28 mouse cellular contexts compared by ENCODE assay signal in the genomic region with DNA sequence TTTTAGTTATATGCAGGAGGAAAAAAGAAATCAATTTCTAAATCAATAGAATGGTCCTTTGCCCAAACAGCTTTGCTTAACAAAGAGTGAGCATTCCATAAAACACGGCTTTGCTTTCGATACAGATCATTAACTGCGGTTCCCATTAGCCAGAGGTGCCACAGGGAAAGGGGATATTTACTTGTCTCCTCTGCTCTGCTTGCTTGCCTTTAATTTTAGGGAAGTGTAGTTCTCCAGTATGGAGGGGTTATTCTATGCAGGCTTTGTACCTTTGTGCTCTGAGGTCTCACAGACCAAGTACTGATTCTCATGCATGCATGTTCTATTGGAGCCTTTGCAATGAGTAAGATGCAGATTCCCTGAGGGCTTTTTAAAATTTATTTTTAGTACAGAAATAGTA.
DNase-seq lines count a peak whose midpoint lies in the region; ATAC-seq and TF ChIP-seq lines count a peak whose summit lies in the region.
"Had no signal": no experiment of that assay in that cellular context is flagged by ENCODE, and none has a peak within 500 bp of the region (broad histone marks: within the 10 kb centered on the region; RNA-seq: fewer than 3 reads in every experiment).

No protein-coding gene starts in this region.

- intact Hi-C loops in left cerebral cortex, adult 2 months (cut with DNase I), result no loop called here

- H3K9ac ChIP-seq in hindbrain, embryonic 12.5 days, result no peak overlapping the region
- no peak overlapping the region for H3K9ac ChIP-seq in hindbrain, postnatal 0 days (replicated peaks; ENCODE audit: low read length)
- no peak overlapping the region for H3K9ac ChIP-seq in limb, embryonic 12.5 days (replicated peaks)
- H3K9ac ChIP-seq in hindbrain, embryonic 13.5 days, result no peak overlapping the region
- H3K9ac ChIP-seq in neural tube, embryonic 12.5 days, result no peak overlapping the region
- H3K9ac ChIP-seq: heart, embryonic 12.5 days; limb, embryonic 15.5 days; liver, embryonic 14.5 days; lung, embryonic 15.5 days had no signal

- WGBS in hindbrain, embryonic 12.5 days, result 69% methylated on average over 3 of the region's 3 CpGs
- WGBS in hindbrain, postnatal 0 days, result 72% methylated on average over 3 of the region's 3 CpGs
- WGBS in limb, embryonic 12.5 days, result 71% methylated on average over 3 of the region's 3 CpGs
- 90% methylated on average over 3 of the region's 3 CpGs for WGBS in limb, embryonic 10.5 days
- WGBS in hindbrain, embryonic 13.5 days, result 42% methylated on average over 3 of the region's 3 CpGs
- WGBS in neural tube, embryonic 12.5 days, result 50% methylated on average over 3 of the region's 3 CpGs

- no peaks in the 10 kb centered on the region for H3K36me3 ChIP-seq in hindbrain, embryonic 12.5 days
- no peaks in the 10 kb centered on the region for H3K36me3 ChIP-seq in hindbrain, postnatal 0 days (ENCODE audit: insufficient read depth, low read length)
- H3K36me3 ChIP-seq in limb, embryonic 12.5 days, result no peaks in the 10 kb centered on the region
- no peaks in the 10 kb centered on the region for H3K36me3 ChIP-seq in limb, embryonic 10.5 days
- no peaks in the 10 kb centered on the region for H3K36me3 ChIP-seq in hindbrain, embryonic 13.5 days
- H3K36me3 ChIP-seq in neural tube, embryonic 12.5 days, result no peaks in the 10 kb centered on the region
- H3K36me3 ChIP-seq: embryonic facial prominence, embryonic 10.5 days; forebrain, embryonic 10.5 days; heart, embryonic 12.5 days; limb, embryonic 15.5 days; lung, embryonic 15.5 days had no signal

- H3K4me1 ChIP-seq in hindbrain, embryonic 12.5 days, result no peaks in the 10 kb centered on the region
- no peaks in the 10 kb centered on the region for H3K4me1 ChIP-seq in hindbrain, postnatal 0 days (ENCODE audit: insufficient read depth, low read length)
- no peaks in the 10 kb centered on the region for H3K4me1 ChIP-seq in limb, embryonic 12.5 days (replicated peaks)
- H3K4me1 ChIP-seq in limb, embryonic 10.5 days, result no peaks in the 10 kb centered on the region
- peaks cover 9% of the 10 kb centered on the region for H3K4me1 ChIP-seq in hindbrain, embryonic 13.5 days (replicated peaks)
- H3K4me1 ChIP-seq in neural tube, embryonic 12.5 days, result no peaks in the 10 kb centered on the region
- H3K4me1 ChIP-seq: forebrain, embryonic 10.5 days; heart, embryonic 12.5 days; limb, embryonic 15.5 days; lung, embryonic 15.5 days; megakaryocyte, embryonic 14.5 days had no signal

- DNase-seq in hindbrain, postnatal 0 days (ENCODE audit: low spot score), result no peak
- DNase-seq in limb, embryonic 10.5 days (ENCODE audit: low spot score), result no peak
- no peak for DNase-seq in ovary, postnatal 10 days (ENCODE audit: low spot score)
- DNase-seq in left cerebral cortex, adult 2 months (ENCODE audit: extremely low spot score in 1 of 2, low spot score in 2 of 2), result no peak
- DNase-seq: adrenal gland, postnatal 25 days; cerebellum, adult 9-10 months; gastrocnemius, postnatal 14 days; heart, adult 18-20 months; heart, postnatal 10 days; kidney, adult 11 months; layer of hippocampus, postnatal 36 days; lung, postnatal 36 days; right cerebral cortex, postnatal 14 days; thymus, adult 2 months had no signal

- no peaks in the 10 kb centered on the region for H3K27me3 ChIP-seq in hindbrain, embryonic 12.5 days
- no peaks in the 10 kb centered on the region for H3K27me3 ChIP-seq in hindbrain, postnatal 0 days (ENCODE audit: insufficient read depth, low read length)
- no peaks in the 10 kb centered on the region for H3K27me3 ChIP-seq in limb, embryonic 12.5 days
- H3K27me3 ChIP-seq in limb, embryonic 10.5 days (ENCODE audit: low read depth, poor library complexity, severe bottlenecking), result no peaks in the 10 kb centered on the region
- no peaks in the 10 kb centered on the region for H3K27me3 ChIP-seq in hindbrain, embryonic 13.5 days
- H3K27me3 ChIP-seq in neural tube, embryonic 12.5 days (replicated peaks), result no peaks in the 10 kb centered on the region
- H3K27me3 ChIP-seq: heart, embryonic 12.5 days; limb, embryonic 15.5 days; lung, embryonic 15.5 days; megakaryocyte, embryonic 14.5 days had no signal

- TF ChIP-seq CTCF in hindbrain, postnatal 0 days (IDR thresholded peaks at IDR 0.05; ENCODE audit: low read depth), result no peak
- TF ChIP-seq CTCF in left cerebral cortex, adult 2 months (IDR thresholded peaks at IDR 0.05), result no peak

- peak; percentile 55; the same call in 1 of the 2 replicates for ATAC-seq in hindbrain, embryonic 12.5 days (ENCODE audit: low FRiP score)
- ATAC-seq in hindbrain, postnatal 0 days, result no peak
- no peak for ATAC-seq in limb, embryonic 12.5 days (ENCODE audit: insufficient number of reproducible peaks, insufficient read depth, low FRiP score, low TSS enrichment, low read depth)
- ATAC-seq in hindbrain, embryonic 13.5 days (ENCODE audit: low FRiP score), result no peak
- peak; percentile 39 for ATAC-seq in neural tube, embryonic 12.5 days (ENCODE audit: low FRiP score, low read depth)
- ATAC-seq: CD4-positive, CD25-positive, alpha-beta regulatory T cell, adult 4 months; forebrain, embryonic 16.5 days had no signal

- H3K9me3 ChIP-seq in hindbrain, embryonic 12.5 days (replicated peaks), result no peaks in the 10 kb centered on the region
- H3K9me3 ChIP-seq in hindbrain, postnatal 0 days (ENCODE audit: low read length), result no peaks in the 10 kb centered on the region
- no peaks in the 10 kb centered on the region for H3K9me3 ChIP-seq in limb, embryonic 12.5 days
- no peaks in the 10 kb centered on the region for H3K9me3 ChIP-seq in limb, embryonic 10.5 days (replicated peaks)
- H3K9me3 ChIP-seq in hindbrain, embryonic 13.5 days, result no peaks in the 10 kb centered on the region
- no peaks in the 10 kb centered on the region for H3K9me3 ChIP-seq in neural tube, embryonic 12.5 days
- H3K9me3 ChIP-seq: embryonic facial prominence, embryonic 10.5 days; forebrain, embryonic 10.5 days; heart, embryonic 12.5 days; limb, embryonic 15.5 days; lung, embryonic 15.5 days had no signal

- H3K4me3 ChIP-seq in hindbrain, embryonic 12.5 days, result no peak overlapping the region
- no peak overlapping the region for H3K4me3 ChIP-seq in hindbrain, postnatal 0 days (ENCODE audit: low read length)
- H3K4me3 ChIP-seq in limb, embryonic 12.5 days (replicated peaks), result no peak overlapping the region
- H3K4me3 ChIP-seq in limb, embryonic 10.5 days, result no peak overlapping the region
- no peak overlapping the region for H3K4me3 ChIP-seq in hindbrain, embryonic 13.5 days
- no peak overlapping the region for H3K4me3 ChIP-seq in neural tube, embryonic 12.5 days
- no peak overlapping the region for H3K4me3 ChIP-seq in left cerebral cortex, adult 2 months
- H3K4me3 ChIP-seq: embryonic facial prominence, embryonic 10.5 days; forebrain, embryonic 10.5 days; heart, embryonic 12.5 days; limb, embryonic 15.5 days; lung, embryonic 15.5 days; megakaryocyte, embryonic 14.5 days had no signal

- H3K4me2 ChIP-seq in hindbrain, embryonic 12.5 days (replicated peaks), result no peak overlapping the region
- H3K4me2 ChIP-seq in hindbrain, postnatal 0 days (ENCODE audit: low read depth, low read length), result no peak overlapping the region
- H3K4me2 ChIP-seq in limb, embryonic 12.5 days, result no peak overlapping the region
- no peak overlapping the region for H3K4me2 ChIP-seq in hindbrain, embryonic 13.5 days
- H3K4me2 ChIP-seq in neural tube, embryonic 12.5 days (replicated peaks), result no peak overlapping the region
- H3K4me2 ChIP-seq: heart, embryonic 12.5 days; limb, embryonic 15.5 days; lung, embryonic 15.5 days had no signal

- H3K27ac ChIP-seq in hindbrain, embryonic 12.5 days, result peak overlapping the region; percentile 67
- no peak overlapping the region for H3K27ac ChIP-seq in hindbrain, postnatal 0 days
- peak overlapping the region; percentile 12; the same call in 1 of the 2 replicates for H3K27ac ChIP-seq in limb, embryonic 12.5 days
- H3K27ac ChIP-seq in limb, embryonic 10.5 days, result no peak overlapping the region
- peak overlapping the region; percentile 40 for H3K27ac ChIP-seq in hindbrain, embryonic 13.5 days
- H3K27ac ChIP-seq in neural tube, embryonic 12.5 days, result no peak overlapping the region
- no peak overlapping the region for H3K27ac ChIP-seq in left cerebral cortex, adult 2 months
- H3K27ac ChIP-seq: embryonic facial prominence, embryonic 10.5 days; forebrain, embryonic 10.5 days; limb, embryonic 15.5 days; liver, embryonic 14.5 days; lung, embryonic 15.5 days; stomach, postnatal 0 days had no signal

Comparison
In these comparisons a context has a peak if more than half of its experiments do, and no peak if none do; other contexts are left out.
1. ATAC-seq: peak in hindbrain, embryonic 12.5 days (single experiment) and neural tube, embryonic 12.5 days (single experiment); none in hindbrain, postnatal 0 days (single experiment), limb, embryonic 12.5 days (single experiment) and hindbrain, embryonic 13.5 days (single experiment).
2. H3K27ac ChIP-seq: peak in hindbrain, embryonic 12.5 days (single experiment), limb, embryonic 12.5 days (single experiment) and hindbrain, embryonic 13.5 days (single experiment); none in hindbrain, postnatal 0 days (single experiment), limb, embryonic 10.5 days (single experiment), neural tube, embryonic 12.5 days (single experiment) and left cerebral cortex, adult 2 months (single experiment).